Mouse (Mus musculus) lung, embryonic 16.5 days (tissue): ENCODE measurements around the gene Lpp. TPM values are rescaled to one million over a fixed set of nuclear protein-coding genes. Genes with fewer than 3 reads are reported as not detected.
A peak's percentile ranks its signal among the peaks of the same experiment; 100 is the strongest.

Experiments used
- ATAC-seq: fragments of 200-750 bp; cut with Nextera tagmentation; 2 replicates; pipeline ENCODE4 v1.8.0; 2017; ENCODE audit warnings: low read depth, mild to moderate bottlenecking, moderate library complexity
- H3K27ac ChIP-seq: fragments of 300-500 bp; sonication (generic); 2 replicates; pipeline ENCODE4 v1.5.1; 2014; ENCODE audit warnings: mild to moderate bottlenecking, control low read depth, low read length
- H3K27me3 ChIP-seq: fragments of 300-500 bp; sonication (generic); 2 replicates; pipeline ENCODE4 v1.6.1; 2014; ENCODE audit warnings: low read depth, low read length, mixed read lengths; ENCODE audit not compliant: control insufficient read depth, insufficient read depth
- H3K36me3 ChIP-seq: fragments of 300-500 bp; sonication (generic); 2 replicates; pipeline ENCODE4 v1.6.1; 2014; ENCODE audit warnings: low read length; ENCODE audit not compliant: control insufficient read depth, insufficient read depth
- H3K4me1 ChIP-seq: fragments of 300-500 bp; sonication (generic); replicated peaks from 2 replicates; pipeline ENCODE4 v1.6.1; 2014; ENCODE audit warnings: low read length, mixed read lengths; ENCODE audit not compliant: control insufficient read depth, insufficient read depth
- H3K4me2 ChIP-seq: fragments of 300-500 bp; sonication (generic); 2 replicates; pipeline ENCODE4 v1.6.1; 2014; ENCODE audit warnings: low read depth, low read length, control low read depth
- H3K4me3 ChIP-seq: fragments of 300-500 bp; sonication (generic); 2 replicates; pipeline ENCODE4 v1.5.1; 2014; ENCODE audit warnings: mild to moderate bottlenecking, low read length, control low read depth
- H3K9ac ChIP-seq: fragments of 300-500 bp; sonication (generic); 2 replicates; pipeline ENCODE4 v1.6.1; 2014; ENCODE audit warnings: low read length, control low read depth
- H3K9me3 ChIP-seq: fragments of 300-500 bp; sonication (generic); 2 replicates; pipeline ENCODE4 v1.6.1; 2016; ENCODE audit warnings: low read length; ENCODE audit not compliant: control insufficient read depth
- WGBS: fragments of 180-500 bp; shearing (Covaris S2); extraction: QIAGEN DNeasy Blood & Tissue Kit; methylation state at CpG from one replicate; pipeline ENCODE4 v1.1.7; 2014; 5-methylcytosine and 5-hydroxymethylcytosine counted together
- polyA plus RNA-seq: library from polyadenylated mRNA; unstranded; fragments of >200 nt; fragmentation: Nextera tagmentation; extraction: Ambion mirVana; gene quantifications from 2 replicates; pipeline ENCODE4 v1.2.1, GENCODE M21; 2015

Lpp gene
- polyA plus RNA-seq, 1 experiment from 2014 or later, result 76.8 TPM

GRCm38 (mm10) chr16:24966460-24966859, 573.2 kb downstream of the Lpp start:
- no peak for ATAC-seq
- Histone ChIP-seq H3K4me2 (no peak overlapping the region), H3K4me1 (0 out of 2 replicates have a peak, but pooled peaks cover 3% of the 10 kb centered on the region), H3K27me3 (no peaks in the 10 kb centered on the region), H3K9me3 (no peaks in the 10 kb centered on the region), H3K27ac (no peak overlapping the region), H3K36me3 (no peaks in the 10 kb centered on the region), H3K9ac (no peak overlapping the region), H3K4me3 (no peak overlapping the region)
- WGBS, result 87% methylated on average over 9 of the region's 9 CpGs

GRCm38 (mm10) chr16:24973009-24973631, 579.8 kb downstream of the Lpp start:
- H3K27ac ChIP-seq, result no peak overlapping the region
- H3K9me3 ChIP-seq, result no peaks in the 10 kb centered on the region
- H3K27me3 ChIP-seq, result no peaks in the 10 kb centered on the region
- H3K4me1 ChIP-seq, result no peaks in the 10 kb centered on the region
- WGBS, result 84% methylated on average over 5 of the region's 5 CpGs
- H3K36me3 ChIP-seq, result peaks cover 2% of the 10 kb centered on the region; the same call in 1 of the 2 replicates
- H3K9ac ChIP-seq, result no peak overlapping the region
- no peak overlapping the region for H3K4me2 ChIP-seq
- H3K4me3 ChIP-seq, result no peak overlapping the region
- no peak for ATAC-seq

DNA sequence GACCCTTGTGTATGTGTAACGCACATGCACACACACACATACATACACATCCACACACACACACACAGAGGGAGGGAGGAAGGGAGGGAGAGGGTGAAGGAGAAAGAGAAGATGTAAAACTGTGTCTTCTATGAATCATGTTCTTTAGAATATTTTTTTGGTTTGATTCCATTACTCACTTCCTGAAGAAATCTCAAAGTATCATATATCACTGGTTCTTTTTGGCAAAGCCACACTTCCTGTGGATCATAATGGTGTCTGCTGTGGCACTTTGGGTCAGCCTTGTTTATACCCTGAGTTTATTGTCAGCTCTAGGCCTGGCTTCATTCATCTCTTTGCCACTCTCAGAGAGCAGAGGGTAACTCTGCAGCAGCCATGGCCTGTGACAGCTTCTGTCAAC, 584.5 kb downstream of the Lpp start:
- Histone ChIP-seq H3K4me1 (no peaks in the 10 kb centered on the region), H3K4me3 (no peak overlapping the region), H3K36me3 (peaks cover 3% of the 10 kb centered on the region; the same call in 1 of the 2 replicates), H3K9ac (no peak overlapping the region), H3K4me2 (no peak overlapping the region), H3K9me3 (no peaks in the 10 kb centered on the region), H3K27ac (no peak overlapping the region), H3K27me3 (no peaks in the 10 kb centered on the region)
- no peak for ATAC-seq
- 64% methylated on average over 1 of the region's 1 CpGs for WGBS

- H3K27ac ChIP-seq, result no peak overlapping the region
- no peaks in the 10 kb centered on the region for H3K9me3 ChIP-seq
- no peak overlapping the region for H3K9ac ChIP-seq
- WGBS, result 96% methylated on average over 1 of the region's 1 CpGs
- no peak overlapping the region for H3K4me3 ChIP-seq
- H3K4me2 ChIP-seq, result no peak overlapping the region
- ATAC-seq, result no peak
- no peaks in the 10 kb centered on the region for H3K4me1 ChIP-seq
- peaks cover 3% of the 10 kb centered on the region; the same call in 1 of the 2 replicates for H3K36me3 ChIP-seq
- H3K27me3 ChIP-seq, result no peaks in the 10 kb centered on the region
Observed at GRCm38 (mm10) chr16:24978226-24978625, 584.9 kb downstream of the Lpp start.

DNA sequence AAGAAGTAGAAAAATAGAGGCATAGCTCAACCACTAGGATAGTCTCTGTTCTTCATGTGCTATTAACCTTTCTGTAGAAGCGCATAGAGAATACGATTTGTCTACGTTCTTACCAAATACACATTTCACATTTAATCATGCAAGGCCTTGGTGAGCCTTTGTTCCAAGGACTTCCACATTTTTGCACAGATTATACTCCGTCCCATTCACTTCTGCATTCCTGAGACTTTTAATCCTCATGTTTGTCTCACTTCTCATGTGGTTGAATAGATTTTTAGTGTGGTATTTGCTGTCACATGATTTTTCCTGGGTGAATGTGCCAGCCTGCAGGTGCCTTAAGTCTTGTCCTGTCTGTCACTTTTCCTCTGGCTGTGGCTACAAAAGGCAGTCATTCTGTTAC, 586.1 kb downstream of the Lpp start:
- 96% methylated on average over 4 of the region's 4 CpGs for WGBS
- no peak for ATAC-seq
- Histone ChIP-seq H3K27me3 (no peaks in the 10 kb centered on the region), H3K4me1 (no peaks in the 10 kb centered on the region), H3K9me3 (no peaks in the 10 kb centered on the region), H3K36me3 (peaks cover 3% of the 10 kb centered on the region; the same call in 1 of the 2 replicates), H3K9ac (no peak overlapping the region), H3K4me3 (no peak overlapping the region), H3K4me2 (no peak overlapping the region), H3K27ac (no peak overlapping the region)

- ATAC-seq, result peak; percentile 15; the same call in 1 of the 2 replicates
- Histone ChIP-seq H3K36me3 (peaks cover 3% of the 10 kb centered on the region; the same call in 1 of the 2 replicates), H3K27ac (no peak overlapping the region), H3K4me2 (no peak overlapping the region), H3K9me3 (no peaks in the 10 kb centered on the region), H3K4me1 (no peaks in the 10 kb centered on the region), H3K27me3 (no peaks in the 10 kb centered on the region), H3K9ac (no peak overlapping the region), H3K4me3 (no peak overlapping the region)
- WGBS, result 58% methylated on average over 4 of the region's 4 CpGs
Observed at GRCm38 (mm10) chr16:24982828-24983227, 589.5 kb downstream of the Lpp start.

- Histone ChIP-seq H3K9me3 (no peaks in the 10 kb centered on the region), H3K27me3 (no peaks in the 10 kb centered on the region), H3K4me3 (no peak overlapping the region), H3K4me1 (no peaks in the 10 kb centered on the region), H3K4me2 (no peak overlapping the region), H3K9ac (no peak overlapping the region), H3K27ac (no peak overlapping the region), H3K36me3 (no peaks in the 10 kb centered on the region)
- ATAC-seq, result no peak
- WGBS, result 74% methylated on average over 11 of the region's 11 CpGs
Observed at GRCm38 (mm10) chr16:24990331-24990730, 597.0 kb downstream of the Lpp start.

- Histone ChIP-seq H3K9ac (no peak overlapping the region), H3K4me3 (no peak overlapping the region), H3K4me1 (no peaks in the 10 kb centered on the region), H3K4me2 (no peak overlapping the region), H3K36me3 (no peaks in the 10 kb centered on the region), H3K27me3 (no peaks in the 10 kb centered on the region), H3K27ac (no peak overlapping the region), H3K9me3 (no peaks in the 10 kb centered on the region)
- ATAC-seq, result no peak
- 83% methylated on average over 10 of the region's 10 CpGs for WGBS
Observed at GRCm38 (mm10) chr16:24991059-24991541, 597.8 kb downstream of the Lpp start.

DNA sequence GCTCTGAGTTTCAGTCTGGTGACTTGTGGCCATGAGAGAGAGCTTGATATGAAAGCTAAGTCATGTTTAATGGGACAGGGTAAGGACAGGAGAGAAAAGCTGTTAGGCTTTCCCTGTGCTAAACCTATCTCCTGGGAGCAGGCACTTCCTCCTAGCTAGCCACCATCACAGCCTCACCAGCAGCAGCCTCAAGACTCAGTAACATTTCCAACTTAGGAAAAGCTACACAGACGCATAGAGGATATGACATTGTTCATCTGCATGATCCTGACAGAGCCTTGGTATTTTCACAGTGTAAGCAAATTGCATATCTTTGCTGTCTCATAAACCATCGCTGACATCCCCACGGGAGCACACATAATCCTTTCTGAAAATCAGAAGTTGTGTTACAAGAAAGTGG, 598.7 kb downstream of the Lpp start:
- Histone ChIP-seq H3K36me3 (no peaks in the 10 kb centered on the region), H3K4me2 (no peak overlapping the region), H3K27ac (no peak overlapping the region), H3K9ac (no peak overlapping the region), H3K27me3 (no peaks in the 10 kb centered on the region), H3K4me3 (no peak overlapping the region), H3K4me1 (no peaks in the 10 kb centered on the region), H3K9me3 (no peaks in the 10 kb centered on the region)
- WGBS, result 53% methylated on average over 3 of the region's 3 CpGs
- ATAC-seq, result no peak
